Comparison of ENCODE assay signal across 8 mouse cellular contexts in genomic region chr5:73431581-73431980, GRCm38 (mm10). TPM values are rescaled to one million over a fixed set of nuclear protein-coding genes. Genes with fewer than 3 reads are reported as not detected.
DNase-seq lines count a peak whose midpoint lies in the region; ATAC-seq and TF ChIP-seq lines count a peak whose summit lies in the region.

No protein-coding gene starts in this region.

- 25% methylated on average over 14 of the region's 14 CpGs for WGBS in kidney, embryonic 14.5 days
- WGBS in intestine, postnatal 0 days: 19% methylated on average over 14 of the region's 14 CpGs
- 11% methylated on average over 14 of the region's 14 CpGs for WGBS in midbrain, postnatal 0 days
- WGBS in stomach, postnatal 0 days: 22% methylated on average over 14 of the region's 14 CpGs

- no peak overlapping the region for H3K27ac ChIP-seq in kidney, embryonic 14.5 days (ENCODE audit: low read depth, low read length)
- no peak overlapping the region for H3K27ac ChIP-seq in intestine, postnatal 0 days (ENCODE audit: low read depth, low read length)
- H3K27ac ChIP-seq in midbrain, postnatal 0 days (ENCODE audit: low read depth, low read length): no peak overlapping the region
- H3K27ac ChIP-seq in stomach, postnatal 0 days (replicated peaks): no peak overlapping the region

- peak; percentile 95 for TF ChIP-seq CTCF in intestine, postnatal 0 days (IDR thresholded peaks at IDR 0.05; ENCODE audit: low read depth)
- peak; percentile 95 for TF ChIP-seq CTCF in midbrain, postnatal 0 days (IDR thresholded peaks at IDR 0.05)
- peak; percentile 95 for TF ChIP-seq CTCF in stomach, postnatal 0 days (IDR thresholded peaks at IDR 0.05; ENCODE audit: low read depth)

- no peaks in the 10 kb centered on the region for H3K9me3 ChIP-seq in kidney, embryonic 14.5 days (ENCODE audit: control insufficient read depth, low read length)
- no peaks in the 10 kb centered on the region for H3K9me3 ChIP-seq in intestine, postnatal 0 days (ENCODE audit: control insufficient read depth)
- H3K9me3 ChIP-seq in midbrain, postnatal 0 days (ENCODE audit: low read length): no peaks in the 10 kb centered on the region
- H3K9me3 ChIP-seq in stomach, postnatal 0 days (ENCODE audit: control insufficient read depth, low read length): no peaks in the 10 kb centered on the region

- ATAC-seq in kidney, embryonic 14.5 days (ENCODE audit: low FRiP score, low TSS enrichment): no peak
- ATAC-seq in intestine, postnatal 0 days: no peak
- ATAC-seq in midbrain, postnatal 0 days (ENCODE audit: low FRiP score): peak; percentile 84
- ATAC-seq in stomach, postnatal 0 days (ENCODE audit: low FRiP score, low TSS enrichment): peak; percentile 74

- intact Hi-C loops in left cerebral cortex, postnatal 4 days (cut with DNase I): no loop called here

- H3K27me3 ChIP-seq in kidney, embryonic 14.5 days (ENCODE audit: control insufficient read depth, insufficient read depth, low read length): no peaks in the 10 kb centered on the region
- no peaks in the 10 kb centered on the region for H3K27me3 ChIP-seq in intestine, postnatal 0 days (replicated peaks; ENCODE audit: control insufficient read depth, insufficient read depth, low read length)
- no peaks in the 10 kb centered on the region for H3K27me3 ChIP-seq in midbrain, postnatal 0 days (ENCODE audit: insufficient read depth, low read length)
- no peaks in the 10 kb centered on the region for H3K27me3 ChIP-seq in stomach, postnatal 0 days (ENCODE audit: control insufficient read depth, insufficient read depth, low read length)

- peak; percentile 56 for DNase-seq in kidney, adult 11 months
- peak; percentile 81 to 85 for DNase-seq in cerebellum, postnatal 4 days (ENCODE audit: low spot score in 2 of 2)
- peak; percentile 78 for DNase-seq in gastrocnemius, postnatal 10 days
- peak; percentile 83 for DNase-seq in left cerebral cortex, postnatal 4 days
- peak; percentile 90 for DNase-seq in midbrain, postnatal 0 days (ENCODE audit: low spot score)
- DNase-seq in stomach, postnatal 0 days (ENCODE audit: low spot score): peak; percentile 76

- no peak overlapping the region for H3K4me3 ChIP-seq in kidney, embryonic 14.5 days (ENCODE audit: low read length)
- no peak overlapping the region for H3K4me3 ChIP-seq in intestine, postnatal 0 days (ENCODE audit: low read depth, low read length)
- H3K4me3 ChIP-seq in midbrain, postnatal 0 days (ENCODE audit: low read depth, low read length): no peak overlapping the region
- H3K4me3 ChIP-seq in stomach, postnatal 0 days (ENCODE audit: low read depth, low read length): no peak overlapping the region

- H3K4me2 ChIP-seq in kidney, embryonic 14.5 days (replicated peaks; ENCODE audit: low read depth, low read length): no peak overlapping the region
- H3K4me2 ChIP-seq in intestine, postnatal 0 days (replicated peaks; ENCODE audit: low read depth): no peak overlapping the region
- H3K4me2 ChIP-seq in midbrain, postnatal 0 days (ENCODE audit: low read depth, low read length, poor library complexity, severe bottlenecking): no peak overlapping the region
- no peak overlapping the region for H3K4me2 ChIP-seq in stomach, postnatal 0 days (replicated peaks; ENCODE audit: low read depth)

- no peak for TF ChIP-seq EP300 in stomach, postnatal 0 days (optimal IDR thresholded peaks at IDR 0.05)

- no peaks in the 10 kb centered on the region for H3K4me1 ChIP-seq in kidney, embryonic 14.5 days (ENCODE audit: control insufficient read depth, insufficient read depth, low read length)
- H3K4me1 ChIP-seq in intestine, postnatal 0 days (replicated peaks; ENCODE audit: control insufficient read depth, insufficient read depth, low read length): no peaks in the 10 kb centered on the region
- H3K4me1 ChIP-seq in midbrain, postnatal 0 days (ENCODE audit: insufficient read depth, low read length): no peaks in the 10 kb centered on the region
- H3K4me1 ChIP-seq in stomach, postnatal 0 days (replicated peaks; ENCODE audit: control insufficient read depth, insufficient read depth): no peaks in the 10 kb centered on the region

- H3K9ac ChIP-seq in kidney, embryonic 14.5 days (ENCODE audit: low read depth, low read length): no peak overlapping the region
- no peak overlapping the region for H3K9ac ChIP-seq in intestine, postnatal 0 days (ENCODE audit: low read depth, low read length)
- H3K9ac ChIP-seq in midbrain, postnatal 0 days (replicated peaks; ENCODE audit: low read length, poor library complexity, severe bottlenecking): peak overlapping the region; percentile 42; the same call in 1 of the 2 replicates
- no peak overlapping the region for H3K9ac ChIP-seq in stomach, postnatal 0 days (ENCODE audit: low read length)

- H3K36me3 ChIP-seq in kidney, embryonic 14.5 days (ENCODE audit: control insufficient read depth, insufficient read depth, low read length): no peaks in the 10 kb centered on the region
- H3K36me3 ChIP-seq in intestine, postnatal 0 days (ENCODE audit: control insufficient read depth, insufficient read depth): no peaks in the 10 kb centered on the region
- no peaks in the 10 kb centered on the region for H3K36me3 ChIP-seq in midbrain, postnatal 0 days (ENCODE audit: insufficient read depth, low read length)
- no peaks in the 10 kb centered on the region for H3K36me3 ChIP-seq in stomach, postnatal 0 days (ENCODE audit: control insufficient read depth, insufficient read depth, low read length)

RNA-seq across cellular contexts. Expression of gene Cwh43, which starts 25.7 kb away (rescaled TPM):
- 0.09 and 0.23 TPM in 2 replicates for polyA plus RNA-seq in kidney, embryonic 14.5 days (2014; fragmentation: Nextera tagmentation; extraction: Ambion mirVana)
- not detected for total RNA-seq in gastrocnemius, postnatal 10 days (2021)
- polyA plus RNA-seq in intestine, postnatal 0 days (2015; fragmentation: Nextera tagmentation; extraction: Ambion mirVana): 0.34 and 0.84 TPM in 2 replicates
- 1 to 10 TPM; 3.5 to 4.2 TPM for total RNA-seq in left cerebral cortex, postnatal 4 days (2021)
- total RNA-seq in midbrain, postnatal 0 days (2014; rRNA removed): 0.99 TPM in 1 of 2 replicates, not detected in the other
- 0.62 and 0.85 TPM in 2 replicates for polyA plus RNA-seq in midbrain, postnatal 0 days (2015; fragmentation: Nextera tagmentation; extraction: Ambion mirVana)
- 8.6 and 10.9 TPM in 2 replicates for polyA plus RNA-seq in stomach, postnatal 0 days (2015; fragmentation: Nextera tagmentation; extraction: Ambion mirVana)

RNA-seq across cellular contexts. Expression of gene Dcun1d4, which starts 49.2 kb away (rescaled TPM):
- 21.0 and 29.8 TPM in 2 replicates for polyA plus RNA-seq in kidney, embryonic 14.5 days (2014; fragmentation: Nextera tagmentation; extraction: Ambion mirVana)
- total RNA-seq in gastrocnemius, postnatal 10 days (2021): 10 to 100 TPM in 1 of 2 experiments, 1 to 10 TPM in 1; 8.7 to 12.0 TPM
- polyA plus RNA-seq in intestine, postnatal 0 days (2015; fragmentation: Nextera tagmentation; extraction: Ambion mirVana): 14.8 and 16.3 TPM in 2 replicates
- total RNA-seq in left cerebral cortex, postnatal 4 days (2021): 10 to 100 TPM; 68.2 to 72.1 TPM
- 31.1 and 33.7 TPM in 2 replicates for total RNA-seq in midbrain, postnatal 0 days (2014; rRNA removed)
- 43.7 and 46.2 TPM in 2 replicates for polyA plus RNA-seq in midbrain, postnatal 0 days (2015; fragmentation: Nextera tagmentation; extraction: Ambion mirVana)
- polyA plus RNA-seq in stomach, postnatal 0 days (2015; fragmentation: Nextera tagmentation; extraction: Ambion mirVana): 10.6 and 10.8 TPM in 2 replicates

Comparison
In these comparisons a context has a peak if more than half of its experiments do, and no peak if none do; other contexts are left out.
1. ATAC-seq: peak in midbrain, postnatal 0 days (single experiment) and stomach, postnatal 0 days (single experiment); none in kidney, embryonic 14.5 days (single experiment) and intestine, postnatal 0 days (single experiment).
2. Peak in every context shown above with its lines, with median percentiles within 50 percentile points of each other: DNase-seq and CTCF ChIP-seq.